Mouse (Mus musculus): ENCODE measurements around the gene Gm20388.

DNA sequence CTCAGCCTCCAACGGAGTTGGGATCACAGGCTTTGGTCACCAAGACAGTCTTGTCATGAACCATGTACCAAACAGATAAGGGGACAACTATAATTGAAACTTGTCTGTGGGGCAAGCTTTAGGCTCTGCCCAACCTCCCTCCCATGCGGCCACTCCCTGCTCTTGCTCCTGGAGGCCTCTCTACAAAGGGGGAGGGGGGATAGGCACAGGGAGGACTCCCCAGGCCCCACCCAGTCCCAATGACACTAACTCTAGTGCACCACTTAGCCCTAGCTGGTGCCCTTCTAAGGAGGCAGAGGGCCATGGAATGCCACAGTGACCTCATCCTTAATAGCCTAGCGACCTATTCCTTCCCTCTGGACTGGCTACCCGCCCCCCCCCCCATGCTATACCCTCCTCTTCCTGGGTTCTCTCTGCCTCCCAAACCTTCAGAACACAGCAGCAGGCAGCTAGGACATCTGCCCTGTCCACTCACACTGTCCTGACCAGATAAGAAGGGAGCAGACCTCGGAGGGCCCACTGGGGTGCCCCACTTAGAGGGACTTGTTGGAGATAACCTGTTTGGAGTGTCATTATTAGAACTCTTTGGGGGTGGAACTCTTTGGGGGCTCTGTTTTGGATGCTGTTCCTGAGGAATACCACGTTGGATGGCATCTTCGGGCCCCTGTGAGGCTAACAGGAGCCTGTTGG is 2635.6 kb downstream of the Gm20388 start:
- TF ChIP-seq CTCF (conservative IDR thresholded peaks at IDR 0.05; ENCODE audit: insufficient read depth, insufficient read length, low read depth, low read length) (no peak), POLR2A (IDR thresholded peaks at IDR 0.05; ENCODE audit: low read depth, low read length) (no peak)

Measured in kidney, adult 2 months (tissue).